Mouse (Mus musculus): Measurements from ENCODE around the gene Sla2.

DNA sequence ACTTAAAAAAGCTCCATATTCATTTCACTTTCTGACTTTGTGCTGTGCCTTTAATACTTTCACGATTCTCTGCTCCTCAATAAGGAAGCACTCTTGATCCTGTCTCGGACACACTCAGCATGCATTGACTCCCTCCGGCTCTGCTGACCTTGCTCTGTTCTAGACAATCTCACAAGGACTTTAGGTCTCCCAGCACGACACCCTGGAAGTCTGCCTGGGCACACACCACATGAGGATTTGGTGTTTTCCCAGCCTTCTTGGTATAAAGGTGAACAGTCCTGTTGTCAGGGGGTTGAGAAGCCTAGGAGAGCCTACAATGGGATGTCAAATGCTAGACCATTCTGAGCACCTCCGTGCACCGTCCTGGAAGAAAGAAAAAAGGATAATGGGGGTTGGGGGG, 5.8 kb upstream of the Sla2 start:
- TF ChIP-seq CTCF (IDR thresholded peaks at IDR 0.05; ENCODE audit: borderline replicate concordance, insufficient read depth, low read length) (no peak), POLR2A (IDR thresholded peaks at IDR 0.05; ENCODE audit: low read depth, low read length) (no peak)
